Mouse (Mus musculus) layer of hippocampus, adult 2 months (tissue): ENCODE results near the gene Sec16b. TPM values are rescaled to one million over a fixed set of nuclear protein-coding genes. Genes with fewer than 3 reads are reported as not detected.

ENCODE experiments used
- DNase-seq, 2 experiments: peaks; one replicate each; pipeline ENCODE4 v3.0.0; 2022; ENCODE audit warnings: low spot score in 2 of 2
- H3K27ac ChIP-seq: fragments of 200-600 bp; 2 replicates; pipeline ENCODE4 v1.8.1; 2022
- H3K4me3 ChIP-seq: fragments of 200-600 bp; 2 replicates; pipeline ENCODE4 v1.8.1; 2022; ENCODE audit warnings: mild to moderate bottlenecking
- CTCF ChIP-seq: fragments of 200-600 bp; conservative IDR thresholded peaks from 2 replicates; pipeline ENCODE4 v1.8.1; 2022; ENCODE audit warnings: antibody characterized with exemption, mild to moderate bottlenecking, moderate library complexity
- total RNA-seq, 2 experiments: library from RNA; stranded (reverse); gene quantifications; 2 replicates each; pipeline ENCODE4 v1.2.3; 2021

The Sec16b gene
- total RNA-seq, 2 experiments from 2014 or later, result 0.20 to 0.39 TPM

GRCm38 (mm10) chr1:157480901-157481300, 25.6 kb upstream of the Sec16b start:
- Histone ChIP-seq H3K4me3 (no peak overlapping the region), H3K27ac (no peak overlapping the region)
- no peak for TF ChIP-seq CTCF
- no peak for DNase-seq

- no peak overlapping the region for H3K4me3 ChIP-seq
- no peak for TF ChIP-seq CTCF
- DNase-seq, result no peak
- H3K27ac ChIP-seq, result no peak overlapping the region
Observed at GRCm38 (mm10) chr1:157481666-157482065, 24.9 kb upstream of the Sec16b start.

GRCm38 (mm10) chr1:157484161-157484560, 22.4 kb upstream of the Sec16b start:
- no peak for TF ChIP-seq CTCF
- no peak for DNase-seq
- Histone ChIP-seq H3K4me3 (no peak overlapping the region), H3K27ac (peak overlapping the region; percentile 51; the same call in 1 of the 2 replicates)

- no peak overlapping the region for H3K4me3 ChIP-seq
- no peak overlapping the region for H3K27ac ChIP-seq
- DNase-seq, result no peak
- no peak for TF ChIP-seq CTCF
Observed at GRCm38 (mm10) chr1:157500657-157501056, 5.9 kb upstream of the Sec16b start.

- no peak overlapping the region for H3K27ac ChIP-seq
- no peak overlapping the region for H3K4me3 ChIP-seq
- TF ChIP-seq CTCF, result no peak
Observed at GRCm38 (mm10) chr1:157501352-157501945, 5.1 kb upstream of the Sec16b start.

GRCm38 (mm10) chr1:157503071-157503470, 3.5 kb upstream of the Sec16b start:
- H3K27ac ChIP-seq, result no peak overlapping the region
- no peak for TF ChIP-seq CTCF

More at GRCm38 (mm10) chr1:157501352-157501945, 5.1 kb upstream of the Sec16b start:
- no peak for DNase-seq

GRCm38 (mm10) chr1:157506995-157507595, 567 bp downstream of the Sec16b start:
- TF ChIP-seq CTCF, result no peak
- DNase-seq, result peak; percentile 57 to 69
- Histone ChIP-seq H3K4me3 (no peak overlapping the region), H3K27ac (peak overlapping the region; percentile 57; the same call in 1 of the 2 replicates)

More at GRCm38 (mm10) chr1:157503071-157503470, 3.5 kb upstream of the Sec16b start:
- DNase-seq, result no peak
- no peak overlapping the region for H3K4me3 ChIP-seq

DNA sequence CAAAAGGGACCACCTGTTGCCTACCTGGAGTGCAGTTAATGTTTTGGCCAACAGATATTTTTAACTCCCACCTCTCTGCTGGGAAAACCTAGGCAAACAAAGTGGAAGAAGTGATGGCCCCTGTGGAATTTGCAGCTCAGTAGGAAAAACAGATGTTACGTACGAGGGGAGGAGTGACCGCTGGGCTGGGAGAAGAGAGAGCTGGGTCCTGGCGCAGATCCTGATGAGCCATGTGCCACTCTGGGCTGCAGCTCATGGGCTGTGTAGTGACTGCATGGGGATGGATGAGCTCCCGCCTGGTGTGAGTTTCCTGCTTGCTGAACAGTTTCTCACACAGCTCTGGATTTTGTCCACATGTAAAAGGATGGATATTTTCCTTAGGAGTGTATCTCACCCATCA, 1.3 kb downstream of the Sec16b start:
- Histone ChIP-seq H3K27ac (peak overlapping the region; percentile 23; the same call in 1 of the 2 replicates), H3K4me3 (no peak overlapping the region)
- no peak for TF ChIP-seq CTCF
- no peak for DNase-seq

- no peak overlapping the region for H3K27ac ChIP-seq
- no peak for DNase-seq
- no peak overlapping the region for H3K4me3 ChIP-seq
- no peak for TF ChIP-seq CTCF
Observed at GRCm38 (mm10) chr1:157512690-157513448, 6.3 kb downstream of the Sec16b start.

GRCm38 (mm10) chr1:157513559-157513958, 7.0 kb downstream of the Sec16b start:
- TF ChIP-seq CTCF, result no peak
- Histone ChIP-seq H3K4me3 (no peak overlapping the region), H3K27ac (no peak overlapping the region)
- DNase-seq, result no peak

- H3K4me3 ChIP-seq, result no peak overlapping the region
- H3K27ac ChIP-seq, result no peak overlapping the region
- no peak for DNase-seq
- TF ChIP-seq CTCF, result no peak
Observed at GRCm38 (mm10) chr1:157514298-157514697, 7.8 kb downstream of the Sec16b start.

GRCm38 (mm10) chr1:157516838-157517808, 10.6 kb downstream of the Sec16b start:
- DNase-seq, result no peak
- Histone ChIP-seq H3K4me3 (no peak overlapping the region), H3K27ac (peak overlapping the region; percentile 84)
- no peak for TF ChIP-seq CTCF
